Mouse (Mus musculus): ENCODE measurements around the gene Col8a2.

Col8a2 gene

DNA sequence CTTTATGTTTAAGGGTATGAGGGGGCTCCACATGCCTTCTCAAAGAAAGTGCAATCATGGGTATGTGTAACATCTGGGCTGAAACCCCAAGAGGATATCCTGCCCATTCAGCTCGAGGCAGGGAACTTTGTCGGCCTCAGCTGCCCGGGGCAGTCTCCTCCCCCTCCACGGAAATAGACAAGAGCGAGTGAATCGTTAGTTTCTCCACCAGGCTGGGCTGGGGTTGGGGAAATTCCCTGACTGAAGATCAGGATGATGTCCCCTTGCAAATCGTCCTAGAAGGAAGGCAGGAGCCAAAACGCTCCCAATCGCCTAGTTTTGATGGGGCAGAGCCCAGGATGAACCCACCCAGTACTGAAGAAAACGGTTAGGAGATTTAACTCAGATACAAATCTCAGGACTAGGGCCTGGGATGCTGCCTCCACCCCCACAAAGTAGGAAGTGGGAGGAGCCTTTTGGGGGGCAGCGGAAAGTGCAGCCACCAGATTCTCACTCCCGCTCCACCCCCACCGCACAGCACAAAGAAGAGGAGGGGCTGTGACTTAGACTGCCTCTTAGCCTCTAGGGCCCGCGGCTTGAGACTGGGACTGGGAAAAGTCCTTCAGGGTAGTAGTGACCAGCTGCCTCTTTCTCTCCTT lies 27.0 kb upstream of the Col8a2 start:
- peak; percentile 81 for DNase-seq (ENCODE audit: extremely low read depth, insufficient read length, low spot score)

DNA sequence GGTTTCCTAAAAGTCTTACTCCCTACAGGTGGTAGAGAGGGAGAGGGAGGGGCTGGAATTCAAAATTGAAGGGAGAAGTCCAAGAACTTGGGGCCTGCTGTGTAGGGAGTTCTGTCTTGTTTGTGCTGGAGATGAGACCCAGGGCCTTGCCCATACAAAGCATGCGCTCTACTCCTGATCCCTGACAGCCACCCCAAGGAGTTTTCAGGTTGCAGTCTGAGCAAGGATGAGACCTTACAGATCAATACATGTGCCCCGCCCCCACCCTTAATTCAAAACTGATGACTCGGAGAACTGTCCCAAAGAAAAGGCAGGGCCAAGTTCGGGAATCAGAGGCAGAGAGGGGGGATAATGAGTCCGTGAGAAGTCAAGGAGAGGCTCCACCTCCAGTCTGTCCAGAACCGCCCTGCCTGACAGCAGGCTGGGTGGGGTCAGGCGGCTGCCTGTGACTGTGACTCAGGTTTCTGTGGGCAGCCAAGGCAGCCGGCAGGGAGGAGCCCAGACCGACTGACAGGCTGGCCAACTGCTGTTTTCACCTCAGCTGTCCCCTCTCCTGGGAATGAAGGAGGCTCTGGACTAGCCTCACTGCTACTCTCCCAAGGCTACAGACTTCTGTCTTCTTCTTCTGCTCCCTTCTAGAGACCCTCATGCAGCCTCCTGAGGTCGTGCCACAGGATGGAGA lies 25.9 kb upstream of the Col8a2 start:
- peak; percentile 88 for DNase-seq (ENCODE audit: extremely low read depth, insufficient read length, low spot score)

DNA sequence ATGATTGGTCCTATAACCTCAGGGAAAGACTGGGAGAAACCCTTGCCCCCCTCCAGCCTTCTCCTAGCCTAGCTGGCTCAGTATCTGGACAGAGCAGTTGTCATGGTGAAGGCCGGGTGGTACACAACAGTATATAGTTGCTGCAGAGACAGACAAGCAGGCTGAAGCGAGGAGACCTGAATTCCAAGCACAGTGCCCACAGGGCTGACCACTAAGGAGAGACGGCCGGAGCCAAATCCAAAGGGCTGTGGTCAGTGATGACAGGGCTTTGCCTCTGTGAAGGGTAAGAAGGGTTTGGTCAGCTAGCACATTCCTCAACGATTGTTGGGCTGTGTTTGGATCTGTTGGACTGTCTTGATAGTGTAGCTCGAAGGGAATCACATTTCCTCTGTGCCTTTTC lies 25.3 kb upstream of the Col8a2 start:
- DNase-seq (ENCODE audit: extremely low read depth, insufficient read length, low spot score), result peak; percentile 79

GRCm38 (mm10) chr4:126261675-126262074 lies 24.9 kb upstream of the Col8a2 start:
- no peak for DNase-seq (ENCODE audit: extremely low read depth, insufficient read length, low spot score)

DNA sequence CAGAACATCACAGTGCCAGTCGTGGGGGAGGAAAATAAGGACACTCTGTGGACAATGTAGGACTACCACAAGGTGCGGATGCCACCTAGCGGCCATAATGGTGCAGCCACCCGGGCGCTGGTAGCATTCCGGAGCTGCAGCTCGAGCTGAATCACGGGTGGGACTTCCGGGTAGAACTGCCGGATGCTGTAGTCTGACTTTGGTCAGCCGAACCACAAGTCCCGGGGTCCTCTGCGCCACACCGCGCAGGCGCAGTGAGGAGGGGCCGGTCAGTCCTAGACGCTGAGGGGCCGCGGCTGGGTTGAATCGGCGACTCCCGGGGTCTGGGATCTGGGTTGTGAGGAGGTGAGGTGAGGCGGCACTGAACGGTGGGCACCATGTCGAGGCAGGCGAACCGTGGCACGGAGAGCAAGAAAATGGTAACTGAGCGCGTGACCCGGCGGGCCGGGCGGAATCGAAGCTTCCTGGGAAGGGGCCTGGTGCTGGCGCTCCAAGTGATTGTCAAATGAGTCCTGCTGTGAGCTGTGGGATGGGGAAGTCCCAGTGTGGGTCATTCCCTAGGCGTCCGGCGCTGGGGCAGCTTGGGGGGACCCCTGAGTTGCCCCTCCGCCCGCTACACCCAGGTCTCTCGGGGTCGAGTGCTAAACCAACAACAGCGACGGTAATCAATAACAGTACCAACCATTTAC lies 24.3 kb upstream of the Col8a2 start, which contains the start of gene Trappc3:
TSS of gene Trappc3 (plus strand) at position 207 of the 689 bp plus-strand sequence.
- DNase-seq (ENCODE audit: extremely low read depth, insufficient read length, low spot score), result peak; percentile 97

GRCm38 (mm10) chr4:126269292-126269691 lies 17.3 kb upstream of the Col8a2 start:
- no peak for DNase-seq (ENCODE audit: extremely low read depth, insufficient read length, low spot score)

DNA sequence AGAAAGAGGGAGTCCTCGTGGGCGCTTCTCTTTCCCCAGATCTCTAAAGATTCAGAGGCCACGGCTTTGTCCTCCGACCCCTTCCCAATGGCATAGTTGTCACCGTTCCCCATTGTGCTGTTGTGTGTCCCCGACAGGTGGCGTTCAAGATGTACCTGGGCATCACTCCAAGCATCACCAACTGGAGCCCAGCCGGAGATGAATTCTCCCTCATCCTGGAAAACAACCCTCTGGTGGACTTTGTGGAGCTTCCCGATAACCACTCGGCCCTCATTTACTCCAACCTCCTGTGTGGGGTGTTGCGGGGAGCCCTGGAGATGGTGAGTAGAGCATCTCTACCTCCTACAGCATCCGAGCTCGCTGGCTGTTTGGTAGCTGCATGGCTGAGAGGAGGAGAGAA lies 12.8 kb upstream of the Col8a2 start:
- DNase-seq (ENCODE audit: extremely low read depth, insufficient read length, low spot score), result no peak

GRCm38 (mm10) chr4:126275081-126275480 lies 11.5 kb upstream of the Col8a2 start:
- no peak for DNase-seq (ENCODE audit: extremely low read depth, insufficient read length, low spot score)

DNA sequence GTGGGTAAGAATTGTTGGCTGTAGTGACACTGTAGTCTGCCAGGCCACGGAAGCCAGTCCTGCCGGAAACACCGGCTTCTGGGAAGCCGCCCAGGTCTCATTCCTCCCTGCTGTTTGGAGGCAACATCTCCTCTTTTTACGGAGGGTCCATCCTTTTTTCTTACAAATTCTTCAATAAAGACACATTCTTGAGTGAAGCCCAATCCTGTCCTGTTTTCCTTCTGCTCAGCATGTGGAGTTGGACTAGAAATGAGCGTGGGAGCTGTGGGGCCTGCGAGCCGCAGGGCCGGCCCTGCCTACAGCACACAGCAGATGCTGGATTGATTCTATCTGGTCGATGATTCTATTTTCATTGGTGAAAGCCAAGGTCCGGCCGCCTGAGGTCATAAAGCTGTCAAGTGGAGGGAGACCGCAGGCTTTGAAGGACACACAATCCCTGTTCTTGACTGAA lies 10.9 kb upstream of the Col8a2 start:
- no peak for DNase-seq (ENCODE audit: extremely low read depth, insufficient read length, low spot score)

DNA sequence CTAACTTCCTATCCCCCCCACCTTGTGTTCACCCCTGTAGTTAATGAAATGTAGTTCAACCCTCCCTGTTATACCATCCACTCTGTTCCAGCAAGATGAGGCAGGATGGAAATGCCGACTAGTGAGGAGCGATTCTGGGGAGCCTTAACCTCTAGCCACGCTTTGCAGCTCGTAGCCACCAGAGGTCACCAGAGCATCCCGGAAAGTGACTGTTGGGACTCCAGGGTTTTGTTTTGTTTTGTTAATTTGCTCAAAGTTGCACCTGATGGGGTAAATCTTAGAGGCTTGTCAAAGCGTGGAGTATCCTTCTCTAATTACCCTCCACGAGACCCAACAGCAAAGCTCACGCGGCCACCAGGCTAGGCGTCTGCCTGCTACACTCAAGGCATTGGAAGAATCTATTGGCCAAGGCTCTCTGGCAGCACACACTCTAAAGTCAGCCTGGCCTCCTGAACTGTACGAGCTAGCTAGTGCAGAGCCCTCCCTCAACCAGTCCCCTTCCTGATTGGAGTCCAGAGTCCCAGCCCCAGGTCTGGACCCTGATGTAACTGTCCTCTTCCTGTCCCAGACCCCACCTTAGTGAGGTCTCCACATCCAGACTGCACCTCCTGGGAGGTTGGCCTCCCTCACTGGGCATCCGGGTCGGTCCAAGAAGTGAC lies 8.6 kb upstream of the Col8a2 start:
- no peak for DNase-seq (ENCODE audit: extremely low read depth, insufficient read length, low spot score)

- no peak for DNase-seq (ENCODE audit: extremely low read depth, insufficient read length, low spot score)
Measured at GRCm38 (mm10) chr4:126278565-126278915, 8.1 kb upstream of the Col8a2 start.

GRCm38 (mm10) chr4:126278961-126279360 lies 7.6 kb upstream of the Col8a2 start:
- no peak for DNase-seq (ENCODE audit: extremely low read depth, insufficient read length, low spot score)

DNA sequence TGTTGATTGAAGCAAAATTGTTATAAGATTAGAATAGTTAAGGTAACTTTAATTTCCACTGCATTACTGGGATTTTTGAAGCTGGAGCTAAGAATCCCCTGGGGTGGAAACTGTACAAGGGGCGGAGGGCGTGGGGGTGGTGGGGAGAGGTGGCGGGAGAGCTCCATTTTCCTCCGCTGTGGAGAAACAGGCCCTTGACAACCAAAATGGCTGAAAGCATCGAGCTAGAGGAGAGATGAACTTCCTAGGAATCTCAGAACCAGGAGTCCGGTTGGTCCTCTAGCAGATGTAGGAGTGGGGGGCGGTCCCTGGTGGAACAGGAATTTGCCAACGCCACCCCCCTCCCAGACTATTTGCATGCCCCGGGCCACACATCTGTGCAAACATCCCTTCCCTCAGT lies 4.9 kb upstream of the Col8a2 start:
- no peak for DNase-seq (ENCODE audit: extremely low read depth, insufficient read length, low spot score)

GRCm38 (mm10) chr4:126283582-126283981 lies 3.0 kb upstream of the Col8a2 start:
- DNase-seq (ENCODE audit: extremely low read depth, insufficient read length, low spot score), result no peak

DNA sequence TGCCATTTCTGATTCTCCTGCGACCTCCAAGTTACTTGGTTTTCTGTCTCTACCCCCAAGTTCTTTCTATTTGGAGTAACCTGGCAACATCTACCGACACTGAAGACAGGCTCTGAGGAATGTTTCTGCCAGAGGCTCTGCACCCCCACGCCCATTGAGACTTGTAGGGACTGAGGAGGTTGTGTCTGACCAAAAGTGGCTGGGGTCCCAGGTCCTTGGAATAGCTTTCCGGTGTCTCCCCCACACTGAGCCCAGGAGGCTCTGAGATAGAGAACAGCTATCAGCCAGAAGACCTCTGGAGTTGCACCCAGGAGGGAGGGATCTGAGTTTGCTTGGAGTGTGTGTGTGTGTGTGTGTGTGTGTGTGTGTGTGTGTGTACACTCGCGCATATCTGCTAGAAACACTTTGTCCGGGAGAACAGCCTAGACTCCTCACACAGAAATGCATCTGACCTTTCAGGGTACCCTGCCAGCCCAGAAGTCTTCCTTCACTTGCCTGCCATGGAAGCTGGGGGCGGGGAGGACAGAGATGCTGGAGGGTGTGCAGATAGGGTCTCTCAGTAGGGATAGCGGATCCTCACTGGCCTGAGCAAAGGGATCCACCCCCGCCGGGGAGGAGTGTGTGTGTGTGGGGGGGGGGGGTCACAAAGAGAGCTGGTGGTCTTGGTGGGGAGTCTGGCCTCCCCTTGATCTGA lies 856 bp downstream of the Col8a2 start:
- no peak for DNase-seq (ENCODE audit: extremely low read depth, insufficient read length, low spot score)

- no peak for DNase-seq (ENCODE audit: extremely low read depth, insufficient read length, low spot score)
Measured at GRCm38 (mm10) chr4:126288085-126288666, 1.6 kb downstream of the Col8a2 start.

DNA sequence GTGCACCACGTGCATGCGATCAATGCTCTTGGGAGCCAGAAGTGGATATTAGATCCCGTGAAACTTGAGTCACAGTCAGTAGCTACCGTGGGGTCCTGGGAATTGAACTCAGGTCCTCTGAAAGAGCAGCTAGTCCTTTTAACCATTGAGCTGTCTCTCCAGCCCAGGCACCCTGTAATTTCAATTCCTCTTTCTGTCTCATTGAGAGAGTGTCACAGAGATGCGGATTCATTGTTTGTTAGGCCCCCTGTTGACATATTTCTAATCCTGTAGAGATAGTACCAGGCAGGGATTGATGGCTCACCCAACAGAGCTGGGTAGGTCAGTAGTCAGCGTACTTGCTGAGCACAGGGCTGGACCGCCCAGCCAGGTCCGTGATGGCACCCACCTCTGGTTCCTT lies 3.7 kb downstream of the Col8a2 start:
- no peak for DNase-seq (ENCODE audit: extremely low read depth, insufficient read length, low spot score)

- DNase-seq (ENCODE audit: extremely low read depth, insufficient read length, low spot score), result no peak
Measured at GRCm38 (mm10) chr4:126291196-126291595, 4.6 kb downstream of the Col8a2 start.

DNA sequence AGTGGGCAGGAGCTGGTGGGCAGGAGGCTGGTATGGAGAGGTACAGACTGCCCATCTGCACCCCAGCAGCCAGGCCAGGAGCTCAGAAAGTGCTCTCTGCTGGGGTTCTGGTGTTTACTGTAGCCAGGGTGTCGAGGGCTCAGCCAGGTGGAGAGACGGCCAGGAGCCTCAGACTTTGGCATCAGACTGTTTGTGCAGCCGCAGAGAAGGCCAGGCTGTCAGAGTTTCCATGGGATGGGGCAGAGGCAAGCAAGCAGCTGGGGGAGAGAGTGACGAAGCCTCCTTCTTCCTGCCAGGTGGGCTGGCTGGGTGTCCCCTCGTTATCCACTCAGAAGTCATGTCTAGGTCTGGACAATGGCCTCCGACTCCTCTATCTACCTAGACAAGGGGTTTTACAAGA lies 8.6 kb downstream of the Col8a2 start:
- no peak for DNase-seq (ENCODE audit: extremely low read depth, insufficient read length, low spot score)

DNA sequence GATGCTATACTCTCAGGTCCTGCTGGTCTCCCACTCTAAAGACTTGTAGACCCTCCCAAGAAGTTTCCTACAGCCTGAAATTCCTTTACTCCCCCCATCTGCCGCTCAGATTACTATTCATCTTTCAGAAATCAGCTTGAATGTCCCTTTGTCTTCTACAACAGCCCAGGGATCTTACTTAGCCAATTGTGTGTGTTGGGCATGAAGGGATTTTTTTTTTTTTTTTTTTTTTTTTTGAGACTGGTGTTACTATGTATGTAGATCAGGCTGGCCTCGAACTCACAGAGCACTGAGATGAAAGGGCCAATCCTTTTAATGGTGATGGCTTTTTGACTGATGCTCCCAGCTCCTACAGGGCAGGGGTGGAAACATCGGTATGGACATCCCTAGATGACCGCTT lies 9.3 kb downstream of the Col8a2 start:
- no peak for DNase-seq (ENCODE audit: extremely low read depth, insufficient read length, low spot score)

All from 3134 (cell line).